Mouse (Mus musculus) kidney, embryonic 14.5 days (tissue): ENCODE results near the gene Ceacam15. TPM values are rescaled to one million over a fixed set of nuclear protein-coding genes. Genes with fewer than 3 reads are reported as not detected.
"Not testable (repeated sequence)": the region's sequence is repeated elsewhere in the genome, so short reads cannot be mapped to it uniquely, and the experiment has no call there.

ENCODE experiments used
- ATAC-seq: fragments of 200-750 bp; cut with Nextera tagmentation; 2 replicates; pipeline ENCODE4 v1.8.0; 2017; ENCODE audit warnings: moderate number of reproducible peaks, mild to moderate bottlenecking, moderate TSS enrichment, moderate library complexity; ENCODE audit not compliant: low FRiP score, low TSS enrichment
- H3K27ac ChIP-seq: fragments of 300-500 bp; sonication (generic); 2 replicates; pipeline ENCODE4 v1.5.1; 2014; ENCODE audit warnings: low read depth, mild to moderate bottlenecking, low read length, moderate library complexity, mixed read lengths
- H3K27me3 ChIP-seq: fragments of 300-500 bp; sonication (generic); 2 replicates; pipeline ENCODE4 v1.6.1; 2014; ENCODE audit warnings: mild to moderate bottlenecking, low read length; ENCODE audit not compliant: control insufficient read depth, insufficient read depth
- H3K36me3 ChIP-seq: fragments of 300-500 bp; sonication (generic); 2 replicates; pipeline ENCODE4 v1.6.1; 2014; ENCODE audit warnings: low read length, mixed read lengths; ENCODE audit not compliant: control insufficient read depth, insufficient read depth
- H3K4me1 ChIP-seq: fragments of 300-500 bp; sonication (generic); 2 replicates; pipeline ENCODE4 v1.6.1; 2014; ENCODE audit warnings: low read length, mixed read lengths; ENCODE audit not compliant: control insufficient read depth, insufficient read depth
- H3K4me2 ChIP-seq: fragments of 300-500 bp; sonication (generic); replicated peaks from 2 replicates; pipeline ENCODE4 v1.6.1; 2014; ENCODE audit warnings: low read depth, mild to moderate bottlenecking, low read length
- H3K4me3 ChIP-seq: fragments of 300-500 bp; sonication (generic); 2 replicates; pipeline ENCODE4 v1.5.1; 2014; ENCODE audit warnings: mild to moderate bottlenecking, low read length
- H3K9ac ChIP-seq: fragments of 300-500 bp; sonication (generic); 2 replicates; pipeline ENCODE4 v1.6.1; 2014; ENCODE audit warnings: low read depth, mild to moderate bottlenecking, low read length, moderate library complexity
- H3K9me3 ChIP-seq: fragments of 300-500 bp; sonication (generic); 2 replicates; pipeline ENCODE4 v1.6.1; 2016; ENCODE audit warnings: low read length; ENCODE audit not compliant: control insufficient read depth
- WGBS: fragments of 180-500 bp; shearing (Covaris S2); extraction: QIAGEN DNeasy Blood & Tissue Kit; methylation state at CpG from one replicate; pipeline ENCODE4 v1.1.7; 2014; 5-methylcytosine and 5-hydroxymethylcytosine counted together
- polyA plus RNA-seq: library from polyadenylated mRNA; unstranded; fragments of >200 nt; fragmentation: Nextera tagmentation; extraction: Ambion mirVana; gene quantifications from 2 replicates; pipeline ENCODE4 v1.2.1, GENCODE M21; 2014

Gene Ceacam15
- polyA plus RNA-seq, 1 experiment from 2014 or later, result not detected

GRCm38 (mm10) chr7:16699042-16699441, 23.5 kb upstream of the Ceacam15 start:
- WGBS, result 60% methylated on average over 2 of the region's 2 CpGs
- Histone ChIP-seq H3K4me2 (no peak overlapping the region), H3K4me1 (no peaks in the 10 kb centered on the region), H3K9me3 (no peaks in the 10 kb centered on the region), H3K36me3 (no peaks in the 10 kb centered on the region), H3K9ac (no peak overlapping the region), H3K27ac (no peak overlapping the region), H3K27me3 (no peaks in the 10 kb centered on the region), H3K4me3 (no peak overlapping the region)
- ATAC-seq, result no peak

- no peak overlapping the region for H3K27ac ChIP-seq
- H3K4me3 ChIP-seq, result no peak overlapping the region
- no peaks in the 10 kb centered on the region for H3K27me3 ChIP-seq
- H3K9ac ChIP-seq, result no peak overlapping the region
- WGBS, result 37% methylated on average over 3 of the region's 3 CpGs
- no peaks in the 10 kb centered on the region for H3K9me3 ChIP-seq
- H3K36me3 ChIP-seq, result no peaks in the 10 kb centered on the region
- no peaks in the 10 kb centered on the region for H3K4me1 ChIP-seq
- H3K4me2 ChIP-seq, result no peak overlapping the region
- ATAC-seq, result no peak
Observed at GRCm38 (mm10) chr7:16695025-16695424, 19.5 kb upstream of the Ceacam15 start.

- Histone ChIP-seq H3K9ac (no peak overlapping the region), H3K4me1 (no peaks in the 10 kb centered on the region), H3K4me3 (no peak overlapping the region), H3K4me2 (no peak overlapping the region), H3K36me3 (no peaks in the 10 kb centered on the region), H3K9me3 (peaks cover 4% of the 10 kb centered on the region; the same call in 1 of the 2 replicates), H3K27me3 (no peaks in the 10 kb centered on the region), H3K27ac (no peak overlapping the region)
- WGBS, result 78% methylated on average over 5 of the region's 5 CpGs
- ATAC-seq, result no peak
Observed at GRCm38 (mm10) chr7:16689196-16689595, 13.7 kb upstream of the Ceacam15 start.

GRCm38 (mm10) chr7:16680194-16680593, 4.7 kb upstream of the Ceacam15 start:
- H3K4me2 ChIP-seq, H3K4me1 ChIP-seq, ATAC-seq, H3K9me3 ChIP-seq, H3K27me3 ChIP-seq, H3K27ac ChIP-seq, H3K9ac ChIP-seq, H3K36me3 ChIP-seq, H3K4me3 ChIP-seq: not testable (repeated sequence)
- 40% methylated on average over 3 of the region's 3 CpGs for WGBS

GRCm38 (mm10) chr7:16674699-16675098, 806 bp downstream of the Ceacam15 start:
- ATAC-seq, H3K4me1 ChIP-seq, H3K27me3 ChIP-seq, H3K9me3 ChIP-seq, H3K27ac ChIP-seq, H3K4me2 ChIP-seq, H3K4me3 ChIP-seq, H3K36me3 ChIP-seq, H3K9ac ChIP-seq: not testable (repeated sequence)
- 45% methylated on average over 5 of the region's 5 CpGs for WGBS

DNA sequence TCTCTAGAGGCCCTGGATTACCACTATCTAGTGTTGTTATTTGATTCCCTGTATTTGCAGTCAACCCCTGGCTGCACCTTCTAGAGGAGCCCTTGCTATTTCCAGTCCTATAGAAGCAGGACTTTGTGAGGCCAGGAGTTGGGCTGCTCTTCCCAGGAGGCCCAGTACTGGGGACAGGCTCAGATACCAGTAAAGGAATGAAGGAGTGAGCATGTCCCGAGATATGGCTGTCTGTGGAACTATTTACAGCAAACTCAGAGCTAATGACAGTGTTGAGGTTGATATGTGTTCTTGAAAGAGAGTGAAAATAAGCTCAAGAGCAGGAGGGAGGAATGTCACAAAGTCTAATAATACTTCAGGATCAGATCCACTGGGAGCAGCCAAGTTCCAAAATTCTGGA, 1.7 kb downstream of the Ceacam15 start:
- H3K4me3 ChIP-seq, result no peak overlapping the region
- H3K27ac ChIP-seq, result no peak overlapping the region
- H3K27me3 ChIP-seq, result no peaks in the 10 kb centered on the region
- H3K9me3 ChIP-seq, result no peaks in the 10 kb centered on the region
- H3K4me2 ChIP-seq, result no peak overlapping the region
- no peaks in the 10 kb centered on the region for H3K4me1 ChIP-seq
- no peaks in the 10 kb centered on the region for H3K36me3 ChIP-seq
- no peak overlapping the region for H3K9ac ChIP-seq
- 76% methylated on average over 1 of the region's 1 CpGs for WGBS
- no peak for ATAC-seq

- H3K27me3 ChIP-seq, H3K4me2 ChIP-seq, H3K4me3 ChIP-seq, H3K9me3 ChIP-seq, H3K4me1 ChIP-seq, H3K27ac ChIP-seq, H3K9ac ChIP-seq, H3K36me3 ChIP-seq, ATAC-seq: not testable (repeated sequence)
- 77% methylated on average over 4 of the region's 5 CpGs for WGBS
Observed at GRCm38 (mm10) chr7:16668331-16668930, 7.1 kb downstream of the Ceacam15 start.

DNA sequence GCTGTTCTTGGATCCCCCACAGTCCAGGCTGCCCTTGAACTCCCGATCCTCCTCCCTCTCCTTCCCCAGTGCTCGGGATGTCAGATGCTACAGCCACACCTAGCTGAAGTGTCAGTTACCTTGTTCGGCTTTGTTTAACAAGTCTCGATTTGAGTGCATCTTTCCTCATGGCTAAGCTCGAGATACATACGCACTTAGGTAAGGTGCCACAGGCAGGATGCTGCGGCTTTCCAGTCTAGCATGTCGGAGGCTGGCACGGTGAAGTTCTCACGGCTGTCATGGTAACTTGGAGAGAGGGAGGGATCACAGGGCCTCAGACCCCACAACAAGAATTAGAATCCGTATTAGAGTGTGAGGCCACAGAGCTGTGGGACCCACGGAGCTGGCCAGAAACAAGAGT, 31.2 kb downstream of the Ceacam15 start:
- Histone ChIP-seq H3K36me3 (no peaks in the 10 kb centered on the region), H3K9me3 (no peaks in the 10 kb centered on the region), H3K4me2 (no peak overlapping the region), H3K27me3 (no peaks in the 10 kb centered on the region), H3K4me3 (no peak overlapping the region), H3K27ac (no peak overlapping the region), H3K4me1 (no peaks in the 10 kb centered on the region), H3K9ac (no peak overlapping the region)
- ATAC-seq, result no peak
- 76% methylated on average over 12 of the region's 12 CpGs for WGBS

- H3K4me2 ChIP-seq, H3K9ac ChIP-seq, H3K27ac ChIP-seq, H3K9me3 ChIP-seq, ATAC-seq, H3K27me3 ChIP-seq, H3K36me3 ChIP-seq, H3K4me3 ChIP-seq, H3K4me1 ChIP-seq: not testable (repeated sequence)
- WGBS, result 48% methylated on average over 3 of the region's 4 CpGs
Observed at GRCm38 (mm10) chr7:16643106-16643505, 32.4 kb downstream of the Ceacam15 start.
